Mouse (Mus musculus): Measurements from ENCODE around the gene Htr2a.

DNA sequence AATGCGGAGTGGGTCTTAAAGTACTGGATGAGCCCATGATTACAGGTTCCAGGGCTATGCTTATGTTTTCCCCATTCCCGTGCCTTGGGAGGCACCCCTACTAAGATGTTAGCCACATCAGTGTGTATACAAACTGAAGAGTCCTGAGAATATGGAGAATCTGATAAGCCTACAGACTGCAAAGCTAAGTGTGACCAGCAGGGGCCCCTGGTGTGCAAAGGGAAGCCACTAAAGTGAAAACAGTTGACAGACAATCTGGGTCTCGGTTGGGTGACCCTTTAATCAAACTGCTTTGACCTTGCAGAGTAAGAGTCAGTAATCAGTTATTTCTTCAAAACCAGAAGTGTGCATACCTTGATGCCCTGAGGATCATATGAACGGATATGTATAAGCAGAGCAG, 21.8 kb upstream of the Htr2a start:
- TF ChIP-seq POLR2A (IDR thresholded peaks at IDR 0.05; ENCODE audit: borderline replicate concordance, insufficient read depth, low read length) (no peak), CTCF (IDR thresholded peaks at IDR 0.05; ENCODE audit: borderline replicate concordance, insufficient read depth, low read depth, low read length) (no peak)

Measured in cerebellum, adult 2 months (tissue).